Mouse (Mus musculus) lung, adult 18-20 months (tissue): ENCODE results near the gene Pias3.
"Not testable (repeated sequence)": the region's sequence is repeated elsewhere in the genome, so short reads cannot be mapped to it uniquely, and the experiment has no call there.

Experiments
- DNase-seq, 2 experiments: peaks; one replicate each; pipeline ENCODE4 v3.0.0; 2022; ENCODE audit warnings: mixed read lengths in 2 of 2

Gene Pias3

DNA sequence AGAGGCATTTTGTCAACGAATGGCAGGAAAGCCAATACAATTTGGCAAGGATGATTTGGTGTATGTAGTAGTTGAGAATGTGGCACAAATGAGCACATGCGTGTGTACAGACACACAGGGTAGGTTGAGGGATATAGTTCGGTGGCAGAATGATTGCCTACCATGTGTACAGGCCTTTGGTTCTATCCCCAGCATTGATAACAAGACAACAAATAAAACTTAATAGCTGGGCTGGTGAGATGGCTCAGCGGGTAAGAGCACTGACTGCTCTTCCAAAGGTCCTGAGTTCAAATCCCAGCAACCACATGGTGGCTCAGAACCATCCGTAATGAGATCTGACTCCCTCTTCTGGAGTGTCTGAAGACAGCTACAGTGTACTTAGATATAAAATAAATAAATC, 10.1 kb upstream of the Pias3 start:
- DNase-seq, result not testable (repeated sequence)

DNA sequence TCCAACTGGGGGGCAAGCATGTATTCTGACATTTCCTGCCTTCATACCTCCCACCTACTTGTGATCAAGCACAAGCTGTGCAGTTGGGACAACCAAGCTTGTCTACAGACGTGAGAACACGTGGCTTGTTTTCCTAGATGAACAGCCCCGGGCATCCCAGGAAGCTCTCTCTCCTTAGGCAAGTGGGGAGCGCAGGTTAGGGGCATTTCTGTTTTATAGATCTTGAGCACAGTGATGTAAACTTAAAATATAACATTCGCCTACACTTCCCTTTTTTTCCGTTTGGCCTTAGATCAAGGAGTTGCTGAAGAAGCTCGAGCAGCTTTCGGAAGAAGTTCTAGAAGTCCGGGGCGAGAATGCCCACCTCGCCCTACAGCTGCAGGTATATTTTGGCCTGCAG, 7.3 kb upstream of the Pias3 start:
- DNase-seq, result no peak

GRCm38 (mm10) chr3:96690298-96690697, 5.9 kb upstream of the Pias3 start:
- DNase-seq, result no peak

- DNase-seq, result no peak
Observed at GRCm38 (mm10) chr3:96692506-96692905, 3.7 kb upstream of the Pias3 start.

GRCm38 (mm10) chr3:96693579-96693978, 2.6 kb upstream of the Pias3 start:
- DNase-seq, result no peak

- DNase-seq, result peak; percentile 92 to 93
Observed at GRCm38 (mm10) chr3:96696766-96697732, 865 bp downstream of the Pias3 start.

DNA sequence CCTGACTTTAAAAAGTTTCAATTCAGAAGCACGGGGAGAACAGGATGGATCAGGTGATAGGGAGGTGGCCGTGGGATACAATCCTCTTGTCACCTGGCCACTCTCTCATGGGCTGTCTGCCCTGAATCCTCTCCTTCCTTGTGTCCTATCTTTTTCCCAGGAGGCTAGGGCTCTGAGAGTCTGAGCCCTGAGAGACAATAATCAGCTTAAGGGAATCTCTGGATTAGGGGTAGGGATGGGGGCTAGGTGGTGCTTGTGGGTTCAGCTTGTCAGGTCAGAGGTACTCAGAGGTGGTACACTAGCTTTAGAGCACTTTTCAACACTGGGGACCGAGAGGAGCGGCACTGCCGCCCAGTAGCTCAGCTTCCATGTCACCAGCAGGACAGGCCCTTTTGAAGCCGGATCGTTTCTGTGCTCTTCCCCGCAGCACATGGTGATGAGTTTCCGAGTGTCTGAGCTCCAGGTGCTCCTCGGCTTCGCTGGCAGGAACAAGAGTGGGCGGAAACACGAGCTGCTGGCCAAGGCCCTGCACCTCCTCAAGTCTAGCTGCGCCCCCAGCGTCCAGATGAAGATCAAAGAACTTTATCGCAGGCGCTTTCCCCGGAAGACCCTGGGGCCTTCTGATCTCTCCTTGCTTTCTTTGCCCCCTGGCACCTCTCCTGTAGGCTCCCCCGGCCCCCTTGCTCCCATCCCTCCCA, 3.0 kb downstream of the Pias3 start:
- DNase-seq, result no peak

DNA sequence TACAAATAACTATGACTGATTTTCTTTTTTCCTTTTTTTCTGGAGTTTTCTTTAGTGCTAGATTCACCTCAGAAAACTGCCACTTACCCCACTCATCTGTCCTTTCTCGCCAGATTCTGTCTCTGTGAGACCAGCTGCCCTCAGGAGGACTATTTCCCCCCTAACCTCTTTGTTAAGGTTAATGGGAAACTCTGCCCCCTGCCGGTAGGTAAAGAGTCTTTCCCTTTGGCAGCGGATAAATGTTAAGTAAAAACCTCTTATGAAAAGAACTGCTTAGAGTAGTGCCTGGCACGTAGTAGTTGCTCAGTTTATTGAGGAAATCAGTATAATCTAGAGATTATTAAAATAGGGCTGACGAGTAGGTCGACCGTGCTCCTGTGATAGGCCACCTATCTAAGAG, 4.2 kb downstream of the Pias3 start:
- DNase-seq, result no peak

- no peak for DNase-seq
Observed at GRCm38 (mm10) chr3:96701003-96701402, 4.8 kb downstream of the Pias3 start.

- no peak for DNase-seq
Observed at GRCm38 (mm10) chr3:96704778-96705177, 8.6 kb downstream of the Pias3 start.

DNA sequence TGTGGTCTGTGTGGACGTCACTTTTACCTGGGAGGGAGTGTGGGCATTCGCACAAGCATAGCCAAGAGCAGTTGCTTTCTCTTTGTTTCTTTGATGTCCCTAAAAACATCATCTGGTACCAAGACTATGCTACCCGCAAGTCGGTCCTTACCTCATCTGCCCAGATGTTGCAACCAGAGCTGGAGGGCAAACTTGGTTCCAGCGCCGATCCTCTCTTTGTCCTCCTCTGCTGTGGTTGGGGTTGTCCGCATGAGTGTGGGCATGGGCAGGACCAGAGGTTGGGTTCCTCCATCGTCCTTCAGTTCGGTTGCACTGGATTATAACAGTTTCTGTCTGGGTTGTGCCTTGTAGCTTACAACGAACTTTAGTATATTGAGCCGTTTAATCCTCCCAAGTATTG, 10.0 kb downstream of the Pias3 start:
- no peak for DNase-seq

- no peak for DNase-seq
Observed at GRCm38 (mm10) chr3:96706984-96707383, 10.8 kb downstream of the Pias3 start.

GRCm38 (mm10) chr3:96707903-96708683, 11.9 kb downstream of the Pias3 start, which contains the start of gene Nudt17:
TSS of gene Nudt17 (minus strand) at chr3:96708562.
- DNase-seq, result peak; percentile 73 to 78

- no peak for DNase-seq
Observed at GRCm38 (mm10) chr3:96708684-96709064, 12.5 kb downstream of the Pias3 start.

- DNase-seq, result no peak
Observed at GRCm38 (mm10) chr3:96714286-96714685, 18.1 kb downstream of the Pias3 start.

DNA sequence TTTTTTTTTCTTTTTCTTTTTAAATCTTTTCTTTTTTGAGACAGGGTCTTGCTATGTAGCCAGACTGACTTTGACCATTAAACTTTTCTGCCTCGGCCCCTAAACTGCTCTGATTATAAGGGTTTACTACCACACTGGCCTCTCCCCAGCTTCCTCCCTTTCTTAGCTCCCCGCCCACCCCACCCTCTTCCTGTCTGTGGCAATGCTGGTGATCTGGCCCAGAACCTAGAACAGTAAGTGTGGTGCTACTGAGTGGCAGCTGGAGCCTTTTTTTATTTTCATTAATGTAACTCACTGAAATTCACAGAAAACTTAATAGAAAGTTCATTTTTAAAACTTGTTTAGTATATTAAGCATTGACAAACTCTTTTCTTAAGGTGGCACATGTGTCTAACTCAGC, 19.7 kb downstream of the Pias3 start:
- peak in 1 of 2 experiments; percentile 25 for DNase-seq

DNA sequence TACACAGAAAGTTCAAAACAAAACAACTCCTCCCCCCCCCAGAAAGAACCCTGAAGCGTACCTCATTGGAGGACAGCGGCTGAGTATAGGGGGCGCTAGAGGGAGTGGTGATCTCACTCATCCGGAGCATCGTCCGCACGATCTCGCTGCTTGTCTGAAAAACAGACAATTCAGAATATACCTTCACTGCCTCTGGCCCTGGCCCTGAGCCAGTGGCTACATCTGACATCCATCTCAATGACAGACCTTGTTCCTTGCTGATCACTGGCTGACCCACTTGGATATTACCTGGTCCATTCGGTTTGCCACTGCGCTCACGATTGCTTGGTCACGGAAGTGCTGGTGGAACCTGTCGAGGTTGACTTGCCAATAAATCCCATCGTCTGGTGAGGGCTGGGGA, 23.0 kb downstream of the Pias3 start:
- peak in 1 of 2 experiments; percentile 28 for DNase-seq

- DNase-seq, result peak; percentile 98
Observed at GRCm38 (mm10) chr3:96727343-96727827, 31.2 kb downstream of the Pias3 start, which contains the start of the genes Polr3c and Rnf115. TSS of gene Polr3c (minus strand) at chr3:96727628. TSS of gene Rnf115 (plus strand) at chr3:96727664.

DNA sequence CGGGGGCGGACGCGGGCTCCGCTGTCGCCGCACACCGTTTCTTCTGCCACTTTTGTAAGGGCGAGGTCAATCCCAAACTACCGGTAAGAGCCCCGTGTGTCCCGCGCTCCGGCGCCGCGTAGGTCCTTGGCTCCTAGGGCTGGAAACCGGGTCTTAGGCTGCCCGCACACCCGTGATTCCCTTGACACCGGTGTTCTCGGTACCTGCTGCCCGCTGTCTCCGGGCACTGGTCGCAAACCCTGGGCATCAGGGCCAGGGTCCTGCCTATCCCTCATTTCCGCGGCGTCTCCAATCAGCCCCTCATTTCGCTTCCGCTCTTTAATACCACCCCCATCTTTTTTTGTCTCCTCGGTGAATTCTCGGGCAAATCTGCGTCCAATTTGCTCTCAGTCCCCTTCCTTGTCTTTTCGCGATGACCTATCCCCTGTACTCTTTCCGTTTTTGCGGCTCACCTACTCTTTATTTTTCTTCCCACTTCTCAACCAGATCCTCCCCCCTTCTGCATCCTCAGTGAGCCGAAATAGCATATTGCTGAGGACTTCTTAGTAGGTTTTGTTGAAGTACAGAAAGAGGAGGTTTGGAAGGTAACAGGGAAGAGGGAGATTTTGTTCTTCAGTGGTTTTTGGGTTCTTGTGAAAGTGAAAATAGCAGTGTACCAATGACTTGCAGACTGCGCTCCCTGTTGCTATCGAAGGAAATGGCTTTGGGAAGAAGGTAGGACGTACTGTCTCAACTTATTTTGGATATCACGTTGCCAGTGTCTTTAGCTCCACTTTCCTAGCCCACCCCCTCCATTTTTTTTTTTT, 31.8 kb downstream of the Pias3 start:
- peak in 1 of 2 experiments; percentile 21 for DNase-seq

- DNase-seq, result no peak
Observed at GRCm38 (mm10) chr3:96728634-96729402, 32.6 kb downstream of the Pias3 start.

GRCm38 (mm10) chr3:96729403-96729784, 33.2 kb downstream of the Pias3 start:
- no peak for DNase-seq
